Mouse (Mus musculus): Measurements from ENCODE around the gene C130074G19Rik.

DNA sequence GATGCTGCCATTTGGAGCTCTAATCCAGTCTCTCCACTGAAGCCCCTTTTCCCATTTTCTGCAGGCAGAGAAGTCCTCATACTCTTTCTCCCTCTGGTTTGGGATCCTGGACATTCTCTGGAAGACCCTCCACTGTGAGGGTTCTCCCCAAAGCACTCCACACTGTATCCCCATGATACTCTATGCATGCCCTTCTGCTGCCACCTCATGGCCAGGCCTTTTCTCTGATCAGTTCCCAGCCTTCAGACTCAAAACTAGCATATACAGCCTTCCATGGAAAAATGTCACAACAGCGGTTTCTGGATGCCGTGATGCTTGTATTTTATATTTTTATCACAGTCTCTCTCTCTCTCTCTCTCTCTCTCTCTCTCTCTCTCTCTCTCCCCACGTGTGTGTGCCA, 9.0 kb upstream of the C130074G19Rik start:
- TF ChIP-seq POLR2A (IDR thresholded peaks at IDR 0.05; ENCODE audit: borderline replicate concordance, insufficient read depth, low read length) = no peak
- no peak for TF ChIP-seq CTCF (IDR thresholded peaks at IDR 0.05; ENCODE audit: borderline replicate concordance, insufficient read depth, low read depth, low read length)

Measured in cerebellum, adult 2 months (tissue).